Mouse (Mus musculus) liver, adult (tissue): ENCODE measurements around the gene Prl2a1.
"Not testable (repeated sequence)": the region's sequence is repeated elsewhere in the genome, so short reads cannot be mapped to it uniquely, and the experiment has no call there.

Source experiments
- GATA4 ChIP-seq: IDR thresholded peaks from 2 replicates; pipeline ENCODE4 v1.6.1; 2014; ENCODE audit warnings: mild to moderate bottlenecking, low read length; ENCODE audit not compliant: insufficient replicate concordance

The Prl2a1 gene

GRCm38 (mm10) chr13:27801354-27801753, at the start of gene Prl2a1:
Gene Prl2a1 (plus strand): TSS chr13:27801654.
- TF ChIP-seq GATA4: no peak

- TF ChIP-seq GATA4: not testable (repeated sequence)
Measured at GRCm38 (mm10) chr13:27780704-27781103, 20.8 kb upstream of the Prl2a1 start, which contains the start of gene Prl7c1. Gene Prl7c1 (minus strand): TSS chr13:27780804.

DNA sequence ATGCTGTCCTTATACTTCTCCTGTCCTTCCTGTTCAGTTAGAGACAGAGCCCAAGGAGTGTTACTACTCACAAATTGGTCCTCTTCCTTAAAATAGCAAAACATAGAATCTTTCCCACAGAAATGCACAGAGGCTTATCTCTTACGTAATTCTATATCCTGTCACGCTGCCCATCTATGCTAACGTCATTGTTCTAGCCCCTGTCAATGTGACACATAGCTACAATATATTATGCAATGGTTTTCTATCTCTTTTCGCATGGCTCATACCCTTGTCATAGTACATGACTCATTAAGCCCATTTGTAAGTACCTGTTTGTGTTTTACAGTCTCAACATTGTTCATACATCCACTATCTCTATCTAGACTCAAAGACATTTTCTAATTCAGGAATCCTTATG, 2.2 kb upstream of the Prl2a1 start:
- no peak for TF ChIP-seq GATA4

DNA sequence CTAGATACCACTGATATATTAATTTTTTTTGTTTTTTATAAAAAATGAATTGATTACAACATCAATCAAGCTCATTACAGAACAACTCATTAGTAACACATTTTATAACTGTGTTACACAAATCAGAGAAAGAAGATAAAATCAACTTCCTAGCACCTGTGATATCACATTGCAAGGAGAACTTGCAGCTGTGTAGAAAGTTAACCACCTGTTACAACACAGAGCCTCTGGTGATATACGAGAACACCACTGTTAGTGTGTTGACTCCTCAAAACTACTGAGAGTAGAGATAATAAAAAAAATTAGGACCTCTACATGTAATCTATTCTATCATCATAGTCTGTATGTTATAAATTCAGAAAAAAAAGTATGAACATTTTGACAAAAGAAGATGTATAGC, 1.3 kb downstream of the Prl2a1 start:
- TF ChIP-seq GATA4: no peak

GRCm38 (mm10) chr13:27849042-27849441, 47.6 kb downstream of the Prl2a1 start, which contains the start of gene Prl2c1:
Gene Prl2c1 (plus strand): TSS chr13:27849342.
- TF ChIP-seq GATA4: no peak
